Mouse (Mus musculus): ENCODE measurements around the gene Pmf1. TPM values are rescaled to one million over a fixed set of nuclear protein-coding genes. Genes with fewer than 3 reads are reported as not detected.

The Pmf1 gene
- polyA plus RNA-seq, 1 experiment from 2014 or later, result 77.7 TPM

DNA sequence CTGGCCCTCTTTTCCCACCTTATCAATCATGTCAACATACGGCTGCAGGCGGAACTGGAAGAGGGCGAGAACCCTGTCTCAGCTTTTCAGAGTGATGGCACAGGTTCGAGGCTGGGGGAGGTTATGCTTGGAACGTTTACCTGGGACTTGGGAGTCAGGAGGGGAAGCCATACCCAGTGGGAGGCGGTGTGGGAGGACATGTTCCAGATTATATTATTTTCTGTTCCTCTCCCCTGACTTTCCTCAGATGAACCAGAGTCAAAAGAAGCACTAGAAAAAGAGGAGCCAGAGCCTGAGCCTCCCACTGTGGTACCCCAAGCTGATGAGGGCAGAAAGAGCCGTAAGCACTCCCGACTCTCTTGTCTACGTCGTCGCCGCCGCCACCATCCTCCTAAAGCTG, 59.4 kb downstream of the Pmf1 start:
- H3K36me3 ChIP-seq (replicated peaks), result peaks cover 100% of the 10 kb centered on the region
- H3K27ac ChIP-seq (replicated peaks), result no peak overlapping the region
- no peaks in the 10 kb centered on the region for H3K27me3 ChIP-seq
- ATAC-seq (ENCODE audit: insufficient read depth), result no peak
- 86% methylated on average over 13 of the region's 13 CpGs for WGBS (ENCODE audit: insufficient replicate concordance)
- no peak overlapping the region for H3K4me2 ChIP-seq
- H3K9ac ChIP-seq, result no peak overlapping the region
- no peaks in the 10 kb centered on the region for H3K9me3 ChIP-seq (replicated peaks)
- H3K4me3 ChIP-seq (replicated peaks), result no peak overlapping the region
- H3K4me1 ChIP-seq (replicated peaks), result no peaks in the 10 kb centered on the region

Small RNA genes within 50 kb of the gene (microRNA-seq; reads per million reads assigned to microRNA genes)
- not detected for gene Mir7011

Other genes starting within 250 kb of the Pmf1 start
- gene Rhbg, start 155.6 kb downstream of the Pmf1 start, polyA plus RNA-seq (2015; fragmentation: Nextera tagmentation; extraction: Ambion mirVana), result 7.6 and 7.7 TPM in 2 replicates
- 0.35 and 1.3 TPM in 2 replicates for gene Gm38392, start 123.1 kb downstream of the Pmf1 start, polyA plus RNA-seq (2015; fragmentation: Nextera tagmentation; extraction: Ambion mirVana)
- gene Tsacc, start 113.3 kb downstream of the Pmf1 start, polyA plus RNA-seq (2015; fragmentation: Nextera tagmentation; extraction: Ambion mirVana), result 3.6 and 4.8 TPM in 2 replicates
- gene Cct3, start 113.2 kb downstream of the Pmf1 start, polyA plus RNA-seq (2015; fragmentation: Nextera tagmentation; extraction: Ambion mirVana), result 243 and 252 TPM in 2 replicates
- 92.0 and 99.4 TPM in 2 replicates for gene Glmp, start 85.3 kb downstream of the Pmf1 start, polyA plus RNA-seq (2015; fragmentation: Nextera tagmentation; extraction: Ambion mirVana)
- 1.3 and 1.4 TPM in 2 replicates for gene Tmem79, start 74.2 kb downstream of the Pmf1 start, polyA plus RNA-seq (2015; fragmentation: Nextera tagmentation; extraction: Ambion mirVana)
- gene Smg5, start 74.1 kb downstream of the Pmf1 start, polyA plus RNA-seq (2015; fragmentation: Nextera tagmentation; extraction: Ambion mirVana), result 31.8 and 38.3 TPM in 2 replicates
- gene Paqr6, start 45.7 kb downstream of the Pmf1 start, polyA plus RNA-seq (2015; fragmentation: Nextera tagmentation; extraction: Ambion mirVana), result 5.4 and 6.2 TPM in 2 replicates
- 0.28 and 0.71 TPM in 2 replicates for gene Bglap3, start 37.6 kb downstream of the Pmf1 start, polyA plus RNA-seq (2015; fragmentation: Nextera tagmentation; extraction: Ambion mirVana)
- gene Bglap2, start 31.6 kb downstream of the Pmf1 start, polyA plus RNA-seq (2015; fragmentation: Nextera tagmentation; extraction: Ambion mirVana), result 0.28 TPM in 1 of 2 replicates, not detected in the other
- gene Bglap, start 25.9 kb downstream of the Pmf1 start, polyA plus RNA-seq (2015; fragmentation: Nextera tagmentation; extraction: Ambion mirVana), result not detected in 2 replicates
- 10.6 and 12.7 TPM in 2 replicates for gene Slc25a44, start 14.8 kb upstream of the Pmf1 start, polyA plus RNA-seq (2015; fragmentation: Nextera tagmentation; extraction: Ambion mirVana)
- 25.0 and 26.2 TPM in 2 replicates for gene Sema4a, start 50.9 kb upstream of the Pmf1 start, polyA plus RNA-seq (2015; fragmentation: Nextera tagmentation; extraction: Ambion mirVana)
- gene Lmna, start 99.6 kb upstream of the Pmf1 start, polyA plus RNA-seq (2015; fragmentation: Nextera tagmentation; extraction: Ambion mirVana), result 133 and 142 TPM in 2 replicates
- gene Mex3a, start 122.1 kb upstream of the Pmf1 start, polyA plus RNA-seq (2015; fragmentation: Nextera tagmentation; extraction: Ambion mirVana), result 0.60 and 0.67 TPM in 2 replicates
- gene Rab25, start 138.0 kb upstream of the Pmf1 start, polyA plus RNA-seq (2015; fragmentation: Nextera tagmentation; extraction: Ambion mirVana), result 0.53 TPM in 1 of 2 replicates, not detected in the other
- 104 and 112 TPM in 2 replicates for gene Lamtor2, start 142.7 kb upstream of the Pmf1 start, polyA plus RNA-seq (2015; fragmentation: Nextera tagmentation; extraction: Ambion mirVana)
- gene Ubqln4, start 143.4 kb upstream of the Pmf1 start, polyA plus RNA-seq (2015; fragmentation: Nextera tagmentation; extraction: Ambion mirVana), result 19.8 and 20.4 TPM in 2 replicates
- gene Ssr2, start 165.5 kb upstream of the Pmf1 start, polyA plus RNA-seq (2015; fragmentation: Nextera tagmentation; extraction: Ambion mirVana), result 190 and 206 TPM in 2 replicates
- gene Arhgef2, start 195.6 kb upstream of the Pmf1 start, polyA plus RNA-seq (2015; fragmentation: Nextera tagmentation; extraction: Ambion mirVana), result 14.4 and 15.0 TPM in 2 replicates
- gene Rxfp4, start 242.8 kb upstream of the Pmf1 start, polyA plus RNA-seq (2015; fragmentation: Nextera tagmentation; extraction: Ambion mirVana), result not detected in 2 replicates

All from liver, embryonic 15.5 days (tissue).